Mouse (Mus musculus): Measurements from ENCODE around the gene Zfc3h1. TPM values are rescaled to one million over a fixed set of nuclear protein-coding genes. Genes with fewer than 3 reads are reported as not detected.

The Zfc3h1 gene
- total and polyA plus RNA-seq, 2 experiments from 2014 or later: 11.0 to 43.9 TPM

DNA sequence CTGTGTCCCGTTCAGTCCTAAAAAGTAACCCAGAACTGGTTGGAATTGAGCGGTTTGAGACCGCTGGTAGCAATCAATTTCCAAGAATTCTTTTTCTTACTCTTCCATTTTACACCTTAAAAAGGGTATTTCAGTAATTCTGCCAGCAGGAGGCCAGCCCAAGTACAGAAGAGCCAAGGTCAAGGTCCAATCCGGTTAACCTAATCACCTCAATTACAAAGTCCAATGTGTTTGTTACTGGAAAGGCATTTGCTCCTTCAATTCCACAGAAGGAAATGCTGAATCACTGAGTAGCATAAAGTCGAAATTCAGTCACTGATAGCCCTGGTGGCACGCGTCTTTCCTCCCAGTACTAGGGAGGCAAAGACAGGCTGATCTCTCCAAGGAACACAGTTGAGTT lies 25.7 kb upstream of the Zfc3h1 start:
- WGBS: 92% methylated on average over 7 of the region's 7 CpGs
- TF ChIP-seq CTCF (IDR thresholded peaks at IDR 0.05; ENCODE audit: low read depth): no peak
- no peak for DNase-seq (ENCODE audit: low spot score)
- no peak for ATAC-seq
- Histone ChIP-seq H3K27ac (no peak overlapping the region), H3K4me1 (ENCODE audit: insufficient read depth, low read length) (peaks cover 6% of the 10 kb centered on the region; the same call in 1 of the 2 replicates), H3K4me3 (ENCODE audit: low read length) (no peak overlapping the region), H3K9ac (replicated peaks; ENCODE audit: low read length) (no peak overlapping the region), H3K36me3 (ENCODE audit: insufficient read depth, low read length) (peaks cover 8% of the 10 kb centered on the region; the same call in 1 of the 2 replicates), H3K9me3 (ENCODE audit: low read length) (no peaks in the 10 kb centered on the region), H3K4me2 (ENCODE audit: low read depth, low read length) (no peak overlapping the region), H3K27me3 (ENCODE audit: insufficient read depth, low read length) (no peaks in the 10 kb centered on the region)

GRCm38 (mm10) chr10:115361840-115362622 lies 22.7 kb upstream of the Zfc3h1 start, which contains the start of gene Tmem19:
Gene Tmem19 (minus strand): TSS chr10:115362501.
- no peaks in the 10 kb centered on the region for H3K27me3 ChIP-seq (ENCODE audit: insufficient read depth, low read length)
- 0 out of 2 replicates have a peak, but pooled peaks cover 1% of the 10 kb centered on the region for H3K36me3 ChIP-seq (ENCODE audit: insufficient read depth, low read length)
- under 1% methylated on average over 57 of the region's 58 CpGs for WGBS
- H3K9me3 ChIP-seq (ENCODE audit: low read length): no peaks in the 10 kb centered on the region
- DNase-seq (ENCODE audit: low spot score) (peak; percentile 99), ATAC-seq (peak; percentile 100)
- peaks cover 6% of the 10 kb centered on the region; the same call in 1 of the 2 replicates for H3K4me1 ChIP-seq (ENCODE audit: insufficient read depth, low read length)
- H3K4me3 ChIP-seq (ENCODE audit: low read length): peak within 1 kb of the TSS; percentile 61
- H3K27ac ChIP-seq: peak within 1 kb of the TSS; percentile 89
- H3K4me2 ChIP-seq (ENCODE audit: low read depth, low read length): peak within 1 kb of the TSS; percentile 82
- no peak for TF ChIP-seq CTCF (IDR thresholded peaks at IDR 0.05; ENCODE audit: low read depth)
- H3K9ac ChIP-seq (replicated peaks; ENCODE audit: low read length): peak within 1 kb of the TSS; percentile 49

GRCm38 (mm10) chr10:115362623-115362964 lies 22.2 kb upstream of the Zfc3h1 start:
- Histone ChIP-seq H3K36me3 (ENCODE audit: insufficient read depth, low read length) (no peaks in the 10 kb centered on the region), H3K27me3 (ENCODE audit: insufficient read depth, low read length) (no peaks in the 10 kb centered on the region), H3K9ac (replicated peaks; ENCODE audit: low read length) (peak overlapping the region; percentile 49), H3K9me3 (ENCODE audit: low read length) (no peaks in the 10 kb centered on the region), H3K27ac (peak overlapping the region; percentile 89), H3K4me3 (ENCODE audit: low read length) (peak overlapping the region; percentile 61), H3K4me1 (ENCODE audit: insufficient read depth, low read length) (peaks cover 6% of the 10 kb centered on the region; the same call in 1 of the 2 replicates), H3K4me2 (ENCODE audit: low read depth, low read length) (peak overlapping the region; percentile 82)
- WGBS: 7% methylated on average over 9 of the region's 9 CpGs
- TF ChIP-seq CTCF (IDR thresholded peaks at IDR 0.05; ENCODE audit: low read depth): no peak
- no peak for ATAC-seq
- DNase-seq (ENCODE audit: low spot score): no peak

DNA sequence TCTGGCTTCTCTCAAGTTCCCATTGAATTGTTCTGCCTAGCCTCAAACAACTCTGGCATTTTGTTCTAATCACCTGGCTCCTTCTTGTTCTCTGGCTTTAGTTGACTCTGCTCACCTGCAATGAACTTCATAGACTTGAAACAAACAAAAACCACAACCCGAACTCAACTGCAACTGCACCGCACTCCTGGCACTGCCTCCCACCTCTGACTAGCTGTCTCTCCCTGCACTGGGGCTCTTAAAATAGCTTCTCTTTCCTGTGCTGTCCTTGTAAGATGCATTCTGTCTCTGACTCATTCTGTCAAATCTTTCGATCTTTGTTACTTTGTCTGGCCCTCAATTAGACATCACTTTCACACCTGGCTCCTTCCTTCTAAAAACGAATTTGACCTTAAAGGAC lies 21.6 kb upstream of the Zfc3h1 start:
- DNase-seq (ENCODE audit: low spot score) (no peak), ATAC-seq (no peak)
- H3K4me1 ChIP-seq (ENCODE audit: insufficient read depth, low read length): peaks cover 6% of the 10 kb centered on the region; the same call in 1 of the 2 replicates

GRCm38 (mm10) chr10:115381506-115382084 lies 3.2 kb upstream of the Zfc3h1 start:
- H3K4me2 ChIP-seq (ENCODE audit: low read depth, low read length): no peak overlapping the region
- no peaks in the 10 kb centered on the region for H3K9me3 ChIP-seq (ENCODE audit: low read length)
- ATAC-seq (no peak), DNase-seq (ENCODE audit: low spot score) (no peak)
- H3K36me3 ChIP-seq (ENCODE audit: insufficient read depth, low read length): no peaks in the 10 kb centered on the region
- TF ChIP-seq CTCF (IDR thresholded peaks at IDR 0.05; ENCODE audit: low read depth): no peak
- H3K27me3 ChIP-seq (ENCODE audit: insufficient read depth, low read length): no peaks in the 10 kb centered on the region
- H3K9ac ChIP-seq (replicated peaks; ENCODE audit: low read length): no peak overlapping the region
- no peak overlapping the region for H3K27ac ChIP-seq
- H3K4me3 ChIP-seq (ENCODE audit: low read length): no peak overlapping the region
- H3K4me1 ChIP-seq (ENCODE audit: insufficient read depth, low read length): peaks cover 8% of the 10 kb centered on the region; the same call in 1 of the 2 replicates
- WGBS: 86% methylated on average over 2 of the region's 2 CpGs

More for the DNA sequence above, 21.6 kb upstream of the Zfc3h1 start:
- whole genome bisulfite sequencing: 88% methylated on average over 4 of the region's 4 CpGs
- Histone ChIP-seq H3K36me3 (ENCODE audit: insufficient read depth, low read length) (no peaks in the 10 kb centered on the region), H3K27me3 (ENCODE audit: insufficient read depth, low read length) (no peaks in the 10 kb centered on the region), H3K4me2 (ENCODE audit: low read depth, low read length) (peak overlapping the region; percentile 82), H3K9ac (replicated peaks; ENCODE audit: low read length) (no peak overlapping the region), H3K9me3 (ENCODE audit: low read length) (no peaks in the 10 kb centered on the region), H3K27ac (no peak overlapping the region), H3K4me3 (ENCODE audit: low read length) (no peak overlapping the region)
- no peak for TF ChIP-seq CTCF (IDR thresholded peaks at IDR 0.05; ENCODE audit: low read depth)

- WGBS: 7% methylated on average over 12 of the region's 12 CpGs
- TF ChIP-seq CTCF (IDR thresholded peaks at IDR 0.05; ENCODE audit: low read depth): no peak
- no peaks in the 10 kb centered on the region for H3K27me3 ChIP-seq (ENCODE audit: insufficient read depth, low read length)
- H3K9me3 ChIP-seq (ENCODE audit: low read length): no peaks in the 10 kb centered on the region
- H3K9ac ChIP-seq (replicated peaks; ENCODE audit: low read length): peak overlapping the region; percentile 95
- DNase-seq (ENCODE audit: low spot score): peak; percentile 23
- no peak for ATAC-seq
- peak overlapping the region; percentile 74 for H3K4me2 ChIP-seq (ENCODE audit: low read depth, low read length)
- peak overlapping the region; percentile 97; the same call in 1 of the 2 replicates for H3K27ac ChIP-seq
- peaks cover 13% of the 10 kb centered on the region for H3K4me1 ChIP-seq (ENCODE audit: insufficient read depth, low read length)
- peak overlapping the region; percentile 95 for H3K4me3 ChIP-seq (ENCODE audit: low read length)
- H3K36me3 ChIP-seq (ENCODE audit: insufficient read depth, low read length): no peaks in the 10 kb centered on the region
These were observed 1.7 kb upstream of the Zfc3h1 start for GRCm38 (mm10) chr10:115382846-115383643.
